Mouse (Mus musculus): ENCODE results near the gene Erlec1. TPM values are rescaled to one million over a fixed set of nuclear protein-coding genes. Genes with fewer than 3 reads are reported as not detected.

Erlec1 gene
- polyA plus RNA-seq (2015; fragmentation: Nextera tagmentation; extraction: Ambion mirVana) = 10.5 TPM in 2 replicates

DNA sequence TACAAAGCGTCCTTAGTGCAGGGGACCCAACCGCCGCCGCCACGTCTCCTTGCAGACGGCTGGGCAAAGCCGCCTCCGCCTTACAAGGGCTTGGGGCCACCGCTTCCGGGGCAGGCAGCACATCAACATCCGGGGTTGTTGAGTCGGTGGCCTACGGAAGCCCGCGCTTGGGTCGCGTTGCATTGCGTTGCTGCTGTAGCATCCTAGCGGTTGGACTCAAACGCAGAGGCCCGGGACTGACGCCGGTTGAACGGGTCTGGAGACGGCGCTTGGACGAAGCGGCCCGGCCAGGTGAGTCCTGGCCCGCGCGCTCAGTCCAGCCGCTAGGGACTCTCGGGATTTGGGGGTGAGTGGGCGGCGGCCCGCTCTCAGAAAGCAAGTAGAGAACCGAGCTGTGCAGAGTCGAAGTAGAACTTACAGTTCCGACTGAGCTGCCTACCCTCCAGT is at the start of gene Erlec1:
Erlec1 (minus strand) TSS at position 57 of the 447 bp plus-strand sequence.
- Histone ChIP-seq H3K4me3 (peak within 1 kb of the TSS; percentile 60), H3K27ac (replicated peaks) (peak within 1 kb of the TSS; percentile 82), H3K9me3 (0 out of 2 replicates have a peak, but pooled peaks cover 13% of the 10 kb centered on the region), H3K4me2 (peak within 1 kb of the TSS; percentile 69), H3K9ac (peak within 1 kb of the TSS; percentile 79), H3K4me1 (replicated peaks) (peaks cover 17% of the 10 kb centered on the region), H3K36me3 (peaks cover 35% of the 10 kb centered on the region), H3K27me3 (no peaks in the 10 kb centered on the region)
- WGBS = 1% methylated on average over 39 of the region's 40 CpGs
- ATAC-seq (ENCODE audit: low FRiP score, low read depth) = peak; percentile 99

DNA sequence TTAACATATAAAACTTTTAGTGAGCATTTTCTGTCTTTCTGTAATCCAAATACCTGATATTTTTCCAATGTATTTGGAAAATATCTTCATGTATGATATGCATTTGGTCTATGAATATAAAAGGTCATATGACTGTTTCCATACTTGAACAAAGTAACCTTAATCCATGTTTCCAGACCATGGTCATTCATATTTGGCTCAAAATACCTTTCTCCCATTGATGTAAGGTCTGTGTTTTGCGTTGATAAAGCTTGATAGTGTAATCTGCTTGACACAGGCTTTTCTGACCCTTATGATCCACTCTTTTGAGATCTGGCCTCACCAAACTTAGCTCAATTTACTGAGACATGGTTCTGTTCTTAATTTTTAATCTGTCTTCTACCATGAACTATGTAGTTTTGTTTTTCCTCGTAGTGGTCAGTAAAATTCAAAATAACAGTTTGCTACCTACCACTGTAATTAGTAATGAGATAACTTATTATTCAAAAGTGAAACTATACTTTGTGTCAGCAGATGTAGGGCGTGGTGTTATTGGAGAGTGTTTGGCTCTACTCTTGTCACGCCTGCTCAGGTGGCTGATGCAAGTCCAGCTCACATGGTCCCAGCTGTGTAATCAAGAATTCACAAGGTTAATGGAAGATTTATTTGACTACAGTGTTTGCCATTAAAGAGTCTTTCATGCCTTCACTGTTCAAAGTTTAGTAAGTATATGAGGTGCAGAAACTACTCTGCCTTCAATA is 47.2 kb upstream of the Erlec1 start:
- WGBS = 88% methylated on average over 4 of the region's 4 CpGs
- ATAC-seq (ENCODE audit: low FRiP score, low read depth) = no peak
- H3K36me3 ChIP-seq = no peaks in the 10 kb centered on the region
- H3K9me3 ChIP-seq = no peaks in the 10 kb centered on the region
- no peak overlapping the region for H3K4me2 ChIP-seq
- H3K27ac ChIP-seq (replicated peaks) = no peak overlapping the region
- no peak overlapping the region for H3K4me3 ChIP-seq
- H3K27me3 ChIP-seq = no peaks in the 10 kb centered on the region
- H3K9ac ChIP-seq = no peak overlapping the region
- H3K4me1 ChIP-seq (replicated peaks) = no peaks in the 10 kb centered on the region

DNA sequence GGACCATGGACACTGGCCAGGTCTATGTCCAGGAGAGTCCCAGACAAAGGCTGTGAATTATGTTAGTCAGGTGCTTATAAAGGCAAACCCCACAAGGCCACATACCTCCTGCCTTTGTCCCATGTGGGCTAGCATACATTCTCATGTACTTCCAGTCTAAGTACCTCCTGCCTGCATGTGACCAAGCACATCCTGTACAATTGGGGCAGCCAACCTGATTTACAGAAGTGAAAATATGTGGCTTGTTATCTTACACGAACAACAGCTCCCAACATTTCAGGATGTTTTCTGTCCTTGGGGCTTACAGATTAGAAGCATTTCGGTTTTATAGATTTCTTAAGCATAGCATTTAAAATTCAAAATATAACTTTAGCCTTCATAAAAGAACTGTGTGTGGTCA is 45.9 kb upstream of the Erlec1 start:
- no peaks in the 10 kb centered on the region for H3K27me3 ChIP-seq
- WGBS = 94% methylated on average over 2 of the region's 2 CpGs
- no peak for ATAC-seq (ENCODE audit: low FRiP score, low read depth)

DNA sequence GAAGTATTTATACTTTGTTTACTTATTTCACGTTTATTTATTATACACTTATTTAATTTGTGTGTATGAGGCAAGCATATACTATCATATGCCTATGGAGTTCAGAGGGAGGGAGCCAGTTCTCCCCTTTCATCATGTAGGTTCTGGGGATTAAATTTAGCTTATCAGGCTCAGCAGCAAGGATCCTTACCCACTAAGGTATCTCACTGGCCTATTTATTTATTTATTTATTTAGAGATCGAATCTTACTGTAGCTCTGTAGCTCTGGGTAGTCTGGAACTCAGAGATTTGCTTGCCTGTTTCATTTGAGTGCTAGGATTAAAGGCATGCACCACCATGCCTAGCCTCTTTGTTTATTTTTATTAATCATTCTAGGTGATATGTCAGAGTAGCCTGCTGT is 44.6 kb upstream of the Erlec1 start:
- ATAC-seq (ENCODE audit: low FRiP score, low read depth) = no peak
- WGBS = 95% methylated on average over 2 of the region's 2 CpGs

More for the DNA sequence above, 45.9 kb upstream of the Erlec1 start:
- no peak overlapping the region for H3K9ac ChIP-seq
- H3K4me1 ChIP-seq (replicated peaks) = no peaks in the 10 kb centered on the region
- no peak overlapping the region for H3K4me3 ChIP-seq
- no peaks in the 10 kb centered on the region for H3K36me3 ChIP-seq
- no peak overlapping the region for H3K27ac ChIP-seq (replicated peaks)
- H3K4me2 ChIP-seq = no peak overlapping the region
- no peaks in the 10 kb centered on the region for H3K9me3 ChIP-seq

DNA sequence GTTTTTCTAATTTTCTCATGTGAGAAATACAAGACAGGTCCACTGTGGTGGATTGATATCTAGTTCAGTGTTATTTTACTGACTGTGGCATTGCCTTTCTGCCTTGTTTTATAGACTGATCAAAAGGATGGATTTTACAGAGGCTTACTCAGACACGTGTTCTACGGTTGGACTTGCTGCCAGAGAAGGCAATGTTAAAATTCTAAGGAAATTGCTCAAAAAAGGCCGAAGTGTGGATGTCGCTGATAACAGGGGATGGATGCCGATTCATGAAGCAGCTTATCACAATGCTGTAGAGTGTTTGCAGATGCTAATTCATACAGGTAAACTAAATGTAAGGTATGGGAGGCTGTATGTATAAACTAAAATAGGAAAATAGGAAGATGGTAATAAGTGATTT is 44.1 kb upstream of the Erlec1 start:
- Histone ChIP-seq H3K27ac (replicated peaks) (no peak overlapping the region), H3K9ac (no peak overlapping the region), H3K27me3 (no peaks in the 10 kb centered on the region), H3K4me3 (no peak overlapping the region), H3K9me3 (no peaks in the 10 kb centered on the region), H3K4me1 (replicated peaks) (no peaks in the 10 kb centered on the region), H3K36me3 (no peaks in the 10 kb centered on the region), H3K4me2 (no peak overlapping the region)
- WGBS = 93% methylated on average over 5 of the region's 5 CpGs
- no peak for ATAC-seq (ENCODE audit: low FRiP score, low read depth)

More for the DNA sequence above, 44.6 kb upstream of the Erlec1 start:
- Histone ChIP-seq H3K4me2 (no peak overlapping the region), H3K4me1 (replicated peaks) (no peaks in the 10 kb centered on the region), H3K9me3 (no peaks in the 10 kb centered on the region), H3K36me3 (no peaks in the 10 kb centered on the region), H3K27ac (replicated peaks) (no peak overlapping the region), H3K9ac (no peak overlapping the region), H3K4me3 (no peak overlapping the region), H3K27me3 (no peaks in the 10 kb centered on the region)

DNA sequence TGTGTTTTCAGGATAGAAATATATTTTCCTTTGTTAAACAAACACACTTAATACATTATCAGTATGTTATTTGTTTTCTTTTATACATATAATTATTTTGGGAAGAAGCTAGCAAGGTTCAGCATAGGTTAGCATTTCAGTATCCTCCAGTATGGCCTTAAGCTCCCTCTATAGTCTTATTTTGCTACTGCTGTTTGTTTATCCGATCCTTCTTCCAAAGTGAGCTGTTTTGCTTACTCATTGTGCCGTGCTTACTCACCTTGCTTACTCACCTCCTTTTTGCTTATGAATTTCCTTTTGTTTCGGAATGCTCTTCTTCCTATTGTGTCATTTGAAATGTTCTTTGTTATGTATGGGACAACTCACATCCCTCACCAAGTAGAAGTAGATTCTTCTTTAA is 42.5 kb upstream of the Erlec1 start:
- WGBS = 89% methylated on average over 3 of the region's 3 CpGs

DNA sequence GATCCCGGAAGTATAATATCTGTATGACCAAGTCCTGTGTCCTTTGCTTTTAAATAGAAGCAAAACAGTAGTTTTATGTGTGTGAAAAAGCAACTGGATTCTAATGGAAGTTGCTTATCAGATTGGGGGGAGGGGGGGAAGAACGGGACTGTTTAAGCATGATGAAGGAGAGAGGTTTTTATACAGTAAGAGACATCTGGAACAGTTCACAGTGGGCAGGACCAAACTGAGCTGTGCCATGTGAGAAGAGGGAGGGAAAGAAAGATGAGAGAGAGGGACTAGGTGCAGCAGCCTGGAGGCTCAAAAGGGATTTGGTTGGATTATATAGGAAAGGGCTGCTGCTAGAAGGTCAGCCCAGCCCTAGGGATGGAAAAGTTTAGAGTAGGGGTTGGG is 32.5 kb upstream of the Erlec1 start:
- Histone ChIP-seq H3K27me3 (no peaks in the 10 kb centered on the region), H3K9me3 (no peaks in the 10 kb centered on the region), H3K4me1 (replicated peaks) (peaks cover 16% of the 10 kb centered on the region), H3K27ac (replicated peaks) (peak overlapping the region; percentile 78), H3K9ac (peak overlapping the region; percentile 61), H3K4me3 (peak overlapping the region; percentile 59), H3K36me3 (peaks cover 3% of the 10 kb centered on the region; the same call in 1 of the 2 replicates), H3K4me2 (peak overlapping the region; percentile 70)
- peak; percentile 84 for ATAC-seq (ENCODE audit: low FRiP score, low read depth)
- 3% methylated on average over 2 of the region's 2 CpGs for WGBS

More for the DNA sequence above, 42.5 kb upstream of the Erlec1 start:
- no peak overlapping the region for H3K4me2 ChIP-seq
- no peaks in the 10 kb centered on the region for H3K4me1 ChIP-seq (replicated peaks)
- H3K27me3 ChIP-seq = no peaks in the 10 kb centered on the region
- no peak overlapping the region for H3K4me3 ChIP-seq
- no peaks in the 10 kb centered on the region for H3K9me3 ChIP-seq
- no peak for ATAC-seq (ENCODE audit: low FRiP score, low read depth)
- no peak overlapping the region for H3K27ac ChIP-seq (replicated peaks)
- H3K9ac ChIP-seq = no peak overlapping the region
- no peaks in the 10 kb centered on the region for H3K36me3 ChIP-seq

DNA sequence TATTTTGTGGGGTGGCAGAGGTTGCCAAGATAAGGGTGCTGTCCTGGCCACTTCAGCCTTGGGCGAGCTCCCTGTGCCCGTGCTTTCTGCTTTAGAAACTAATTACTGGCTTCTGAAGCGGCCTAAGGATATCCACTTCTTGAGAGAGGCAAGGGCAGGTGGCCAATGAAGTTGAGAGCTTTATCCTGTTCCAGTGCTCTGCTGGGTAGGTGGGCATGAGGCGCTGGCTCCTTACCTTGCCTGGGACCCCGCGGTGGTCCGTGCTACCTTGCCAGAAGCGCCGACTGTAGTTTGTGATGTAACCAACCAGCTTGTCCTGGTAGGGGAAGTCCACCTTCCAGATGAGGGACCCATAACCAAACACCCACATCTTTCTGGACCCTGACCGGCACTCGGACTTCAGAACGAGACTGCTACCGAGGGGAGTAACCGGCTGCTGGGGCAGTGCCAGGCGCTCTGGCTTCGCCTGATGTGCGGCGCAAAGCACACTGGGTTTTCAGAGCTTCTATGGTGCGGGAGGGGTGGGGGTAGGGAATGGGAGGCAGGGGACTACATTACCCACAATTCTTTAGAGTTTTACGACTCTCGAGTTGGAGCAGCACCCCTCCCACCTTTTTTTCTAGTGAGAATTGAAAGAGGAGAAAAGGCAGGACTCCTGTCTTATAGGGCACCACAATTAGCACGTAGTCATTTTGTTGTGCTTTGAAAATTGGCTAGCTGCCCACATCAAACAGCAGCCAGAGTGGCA is 31.9 kb upstream of the Erlec1 start, which contains the start of gene Chac2:
Chac2 (minus strand) TSS at position 474 of the 748 bp plus-strand sequence.
- under 1% methylated on average over 22 of the region's 22 CpGs for WGBS
- Histone ChIP-seq H3K4me1 (replicated peaks) (peaks cover 16% of the 10 kb centered on the region), H3K27me3 (no peaks in the 10 kb centered on the region), H3K27ac (replicated peaks) (peak within 1 kb of the TSS; percentile 78), H3K36me3 (peaks cover 3% of the 10 kb centered on the region; the same call in 1 of the 2 replicates), H3K9ac (peak within 1 kb of the TSS; percentile 61), H3K9me3 (no peaks in the 10 kb centered on the region), H3K4me2 (peak within 1 kb of the TSS; percentile 70), H3K4me3 (peak within 1 kb of the TSS; percentile 59)
- ATAC-seq (ENCODE audit: low FRiP score, low read depth) = peak; percentile 99

DNA sequence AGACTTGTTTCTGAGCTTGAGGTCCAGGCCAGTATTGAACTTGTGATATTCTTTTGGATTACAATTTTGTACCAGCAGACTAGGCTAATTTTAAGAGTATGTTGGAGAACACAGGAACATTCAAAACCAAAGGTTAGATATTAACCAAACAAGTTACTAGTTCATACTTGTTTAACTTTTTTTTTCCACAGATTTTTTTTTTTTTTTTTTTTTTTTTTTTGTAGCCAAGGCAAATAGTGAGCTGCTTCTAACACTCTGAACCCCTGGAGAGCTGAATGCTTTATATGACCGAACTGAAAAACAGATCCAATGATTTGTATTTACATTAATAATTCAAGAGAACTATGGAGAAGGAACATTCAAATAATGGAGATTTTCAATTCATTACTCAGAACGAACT is 31.1 kb upstream of the Erlec1 start:
- no peaks in the 10 kb centered on the region for H3K9me3 ChIP-seq
- ATAC-seq (ENCODE audit: low FRiP score, low read depth) = no peak
- 27% methylated on average over 2 of the region's 2 CpGs for WGBS
- peak overlapping the region; percentile 59 for H3K4me3 ChIP-seq
- H3K36me3 ChIP-seq = peaks cover 3% of the 10 kb centered on the region; the same call in 1 of the 2 replicates
- H3K27ac ChIP-seq (replicated peaks) = no peak overlapping the region
- peak overlapping the region; percentile 70 for H3K4me2 ChIP-seq
- peaks cover 16% of the 10 kb centered on the region for H3K4me1 ChIP-seq (replicated peaks)
- H3K9ac ChIP-seq = no peak overlapping the region
- no peaks in the 10 kb centered on the region for H3K27me3 ChIP-seq

DNA sequence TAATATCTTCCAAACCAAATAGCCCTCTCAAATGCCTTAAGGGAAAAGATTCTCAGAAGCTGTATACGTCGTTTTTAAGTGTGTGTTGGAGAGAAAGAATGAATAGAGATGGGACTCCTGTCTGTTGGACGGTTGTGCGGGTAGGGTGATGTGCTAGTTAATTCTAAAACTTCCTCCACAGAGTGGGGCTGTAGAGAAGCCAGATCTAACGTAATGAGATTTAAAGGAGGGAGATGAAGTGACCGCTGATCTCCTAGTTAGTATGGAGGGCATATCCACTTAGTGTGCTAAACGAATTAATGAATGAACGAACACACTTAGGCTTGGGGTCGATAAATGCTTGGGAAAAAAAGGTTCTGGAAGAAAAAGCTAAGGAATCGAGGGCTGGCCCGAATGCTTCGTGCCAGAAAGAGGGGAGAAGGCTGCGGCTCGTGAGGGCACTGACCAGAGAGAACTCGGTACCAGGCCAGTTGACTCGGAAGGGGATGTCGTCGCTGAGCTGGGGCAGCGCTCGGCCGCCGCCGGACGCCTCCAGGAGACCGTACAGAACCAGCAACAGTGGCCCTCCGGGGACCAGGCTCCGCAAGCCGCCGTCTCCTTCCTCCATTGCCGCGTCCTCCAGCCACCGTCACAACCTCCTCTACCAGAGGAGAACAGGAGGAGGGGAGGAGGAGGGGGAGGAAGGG is 523 bp downstream of the Erlec1 start:
- Histone ChIP-seq H3K4me2 (peak overlapping the region; percentile 60), H3K36me3 (peaks cover 38% of the 10 kb centered on the region), H3K4me1 (replicated peaks) (peaks cover 17% of the 10 kb centered on the region), H3K27ac (replicated peaks) (peak overlapping the region; percentile 82), H3K4me3 (peak overlapping the region; percentile 60), H3K9ac (peak overlapping the region; percentile 70), H3K9me3 (0 out of 2 replicates have a peak, but pooled peaks cover 12% of the 10 kb centered on the region), H3K27me3 (no peaks in the 10 kb centered on the region)
- WGBS = under 1% methylated on average over 27 of the region's 32 CpGs
- ATAC-seq (ENCODE audit: low FRiP score, low read depth) = peak; percentile 94

DNA sequence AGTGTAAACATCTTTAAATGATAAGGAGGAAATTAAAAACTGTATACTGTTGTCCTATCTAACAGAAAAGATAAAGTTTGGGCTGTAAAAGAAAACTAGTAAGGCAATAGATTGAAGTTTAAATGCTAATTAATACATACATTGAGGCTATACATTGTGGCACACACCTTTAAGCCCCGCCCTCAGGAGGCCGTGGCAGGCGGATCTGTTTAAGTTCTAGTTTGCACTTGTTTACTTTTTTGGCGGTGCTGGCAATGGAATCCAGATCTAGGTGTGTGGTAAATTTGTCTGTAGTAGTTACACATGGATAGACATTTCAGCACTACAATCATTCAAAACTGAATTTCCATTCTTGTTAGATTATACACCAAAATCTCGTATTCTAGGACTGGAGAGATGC is 1.3 kb downstream of the Erlec1 start:
- Histone ChIP-seq H3K36me3 (peaks cover 41% of the 10 kb centered on the region), H3K4me1 (replicated peaks) (peaks cover 17% of the 10 kb centered on the region), H3K4me2 (peak overlapping the region; percentile 60), H3K27me3 (no peaks in the 10 kb centered on the region), H3K4me3 (peak overlapping the region; percentile 60), H3K27ac (replicated peaks) (no peak overlapping the region), H3K9ac (no peak overlapping the region; the same call in 1 of the 2 replicates), H3K9me3 (0 out of 2 replicates have a peak, but pooled peaks cover 11% of the 10 kb centered on the region)
- WGBS = 76% methylated on average over 5 of the region's 5 CpGs
- ATAC-seq (ENCODE audit: low FRiP score, low read depth) = no peak

All from hindbrain, embryonic 15.5 days (tissue).